Mouse (Mus musculus) leukemia stem cell, adult 10-12 weeks (primary cell): ENCODE measurements around the gene Taf1. TPM values are rescaled to one million over a fixed set of nuclear protein-coding genes. Genes with fewer than 3 reads are reported as not detected.

ENCODE experiments used
- polyA plus RNA-seq: library from polyadenylated mRNA; stranded (reverse); fragments of >175 nt; gene quantifications from 2 replicates; pipeline ENCODE4 v1.2.3, GENCODE M21; 2012; ENCODE audit warnings: low replicate concordance

Taf1 gene
- polyA plus RNA-seq = 1.2 and 2.3 TPM in 2 replicates

GRCm38 (mm10) chrX:101532347-101533221, at the start of gene Taf1:
Taf1 (plus strand) TSS chrX:101532734.

GRCm38 (mm10) chrX:101639741-101640166, 107.2 kb downstream of the Taf1 start, which contains the start of gene Ogt:
Ogt (plus strand) TSS chrX:101640060.

Other genes starting within 250 kb of the Taf1 start
- 0.13 TPM in 1 of 2 replicates, not detected in the other for gene Nlgn3, start 233.6 kb upstream of the Taf1 start, polyA plus RNA-seq
- gene Gjb1, start 156.4 kb upstream of the Taf1 start, polyA plus RNA-seq = not detected in 2 replicates
- gene Zmym3, start 111.9 kb upstream of the Taf1 start, polyA plus RNA-seq = 18.7 and 25.9 TPM in 2 replicates
- gene Nono, start 103.4 kb upstream of the Taf1 start, polyA plus RNA-seq = 22.9 and 38.1 TPM in 2 replicates
- gene Itgb1bp2, start 83.6 kb upstream of the Taf1 start, polyA plus RNA-seq = 0.18 and 0.37 TPM in 2 replicates
- 2.3 and 10.3 TPM in 2 replicates for gene Ogt, start 107.3 kb downstream of the Taf1 start, polyA plus RNA-seq
- 0.69 and 1.9 TPM in 2 replicates for gene Cxcr3, start 201.5 kb downstream of the Taf1 start, polyA plus RNA-seq